Mouse (Mus musculus): ENCODE data around the gene Ptpn3.

- peak; percentile 48 for TF ChIP-seq CTCF (IDR thresholded peaks at IDR 0.05; ENCODE audit: low read depth)
- TF ChIP-seq EP300 (optimal IDR thresholded peaks at IDR 0.05) = no peak
Observed at GRCm38 (mm10) chr4:57308214-57309000, 6.8 kb upstream of the Ptpn3 start.
